Mouse (Mus musculus) kidney, adult 9 months (tissue): ENCODE measurements around the gene Bpifb9a.
"Not testable (repeated sequence)": the region's sequence is repeated elsewhere in the genome, so short reads cannot be mapped to it uniquely, and the experiment has no call there.

Source experiments
- DNase-seq: peaks from one replicate; pipeline ENCODE4 v3.0.0; 2022

Gene Bpifb9a

GRCm38 (mm10) chr2:154313771-154314170 lies 56.1 kb downstream of the Bpifb9a start:
- DNase-seq, result not testable (repeated sequence)
